Mouse (Mus musculus) midbrain, postnatal 0 days (tissue): ENCODE measurements around the gene Eif2ak4. TPM values are rescaled to one million over a fixed set of nuclear protein-coding genes. Genes with fewer than 3 reads are reported as not detected.

Experiments used
- ATAC-seq: fragments of 200-750 bp; cut with Nextera tagmentation; 2 replicates; pipeline ENCODE4 v1.8.0; 2017; ENCODE audit warnings: moderate number of reproducible peaks, mild to moderate bottlenecking, moderate TSS enrichment, moderate library complexity; ENCODE audit not compliant: low FRiP score
- DNase-seq: peaks from one replicate; pipeline ENCODE4 v3.0.0-alpha.2; 2015; ENCODE audit warnings: low spot score
- H3K27ac ChIP-seq: fragments of 300-500 bp; sonication (generic); 2 replicates; pipeline ENCODE4 v1.5.1; 2014; ENCODE audit warnings: low read depth, mild to moderate bottlenecking, low read length, mixed read lengths
- H3K27me3 ChIP-seq: fragments of 300-500 bp; sonication (generic); 2 replicates; pipeline ENCODE4 v1.6.1; 2014; ENCODE audit warnings: low read length, control low read depth, mixed read lengths; ENCODE audit not compliant: insufficient read depth
- H3K36me3 ChIP-seq: fragments of 300-500 bp; sonication (generic); 2 replicates; pipeline ENCODE4 v1.6.1; 2014; ENCODE audit warnings: low read length, control low read depth, mixed read lengths; ENCODE audit not compliant: insufficient read depth
- H3K4me1 ChIP-seq: fragments of 300-500 bp; sonication (generic); 2 replicates; pipeline ENCODE4 v1.6.1; 2014; ENCODE audit warnings: mild to moderate bottlenecking, control low read depth, antibody characterized with exemption, low read length, mixed read lengths; ENCODE audit not compliant: insufficient read depth
- H3K4me2 ChIP-seq: fragments of 300-500 bp; sonication (generic); 2 replicates; pipeline ENCODE4 v1.6.1; 2014; ENCODE audit warnings: low read depth, mild to moderate bottlenecking, low read length, mixed read lengths; ENCODE audit not compliant: poor library complexity, severe bottlenecking
- H3K4me3 ChIP-seq: fragments of 300-500 bp; sonication (generic); 2 replicates; pipeline ENCODE4 v1.5.1; 2014; ENCODE audit warnings: low read depth, mild to moderate bottlenecking, low read length, moderate library complexity
- H3K9ac ChIP-seq: fragments of 300-500 bp; sonication (generic); replicated peaks from 2 replicates; pipeline ENCODE4 v1.6.1; 2014; ENCODE audit warnings: mild to moderate bottlenecking, low read length, moderate library complexity, mixed read lengths; ENCODE audit not compliant: poor library complexity, severe bottlenecking
- H3K9me3 ChIP-seq: fragments of 300-500 bp; sonication (generic); 2 replicates; pipeline ENCODE4 v1.6.1; 2016; ENCODE audit warnings: low read length, control low read depth
- CTCF ChIP-seq: IDR thresholded peaks from 2 replicates; pipeline ENCODE4 v1.5.1; 2016; ENCODE audit warnings: antibody characterized with exemption, mild to moderate bottlenecking
- WGBS: fragments of 180-500 bp; shearing (Covaris S2); extraction: QIAGEN DNeasy Blood & Tissue Kit; methylation state at CpG from one replicate; pipeline ENCODE4 v1.1.7; 2014; 5-methylcytosine and 5-hydroxymethylcytosine counted together
- polyA plus RNA-seq: library from polyadenylated mRNA; unstranded; fragments of >200 nt; fragmentation: Nextera tagmentation; extraction: Ambion mirVana; gene quantifications from 2 replicates; pipeline ENCODE4 v1.2.1, GENCODE M21; 2015
- total RNA-seq: library from RNA; depleted of rRNA; stranded (reverse); fragments of >200 nt; gene quantifications from 2 replicates; pipeline ENCODE4 v1.2.3, GENCODE M21; 2014

Gene Eif2ak4
- total and polyA plus RNA-seq, 2 experiments from 2014 or later = 8.5 to 17.2 TPM

GRCm38 (mm10) chr2:118486933-118487332 is 98.5 kb downstream of the Eif2ak4 start:
- DNase-seq = peak; percentile 46
- 16% methylated on average over 12 of the region's 12 CpGs for WGBS
- ATAC-seq = no peak
- Histone ChIP-seq H3K36me3 (no peaks in the 10 kb centered on the region), H3K9me3 (no peaks in the 10 kb centered on the region), H3K4me2 (no peak overlapping the region), H3K27ac (no peak overlapping the region), H3K9ac (no peak overlapping the region), H3K4me1 (no peaks in the 10 kb centered on the region), H3K4me3 (no peak overlapping the region), H3K27me3 (no peaks in the 10 kb centered on the region)
- peak; percentile 93 for TF ChIP-seq CTCF

DNA sequence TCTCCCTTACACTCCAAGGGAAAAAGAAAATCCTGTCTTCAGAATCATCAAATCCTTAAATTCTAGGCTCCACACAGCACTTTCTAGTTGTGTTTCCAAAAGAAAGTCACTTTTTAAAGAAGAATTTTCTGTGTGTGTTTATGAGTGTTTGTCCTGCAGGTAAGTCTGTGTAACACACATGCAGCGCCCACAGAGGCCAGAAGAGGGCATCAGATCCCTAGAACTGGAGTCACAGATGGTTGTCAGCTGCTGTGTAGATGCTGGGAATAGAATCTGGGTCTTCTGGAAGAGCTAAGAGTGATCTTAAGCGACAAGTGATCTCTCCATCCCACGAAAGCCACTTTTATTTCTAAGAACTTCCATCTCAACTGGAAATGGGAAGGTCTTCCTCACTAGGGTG is 99.4 kb downstream of the Eif2ak4 start:
- 64% methylated on average over 3 of the region's 3 CpGs for WGBS
- Histone ChIP-seq H3K27ac (no peak overlapping the region), H3K9ac (no peak overlapping the region), H3K9me3 (no peaks in the 10 kb centered on the region), H3K4me3 (no peak overlapping the region), H3K27me3 (no peaks in the 10 kb centered on the region), H3K4me2 (no peak overlapping the region), H3K4me1 (no peaks in the 10 kb centered on the region), H3K36me3 (no peaks in the 10 kb centered on the region)
- DNase-seq (no peak), ATAC-seq (no peak)
- peak; percentile 38 for TF ChIP-seq CTCF

GRCm38 (mm10) chr2:118490241-118491091 is 102.0 kb downstream of the Eif2ak4 start:
- H3K36me3 ChIP-seq = no peaks in the 10 kb centered on the region
- 41% methylated on average over 12 of the region's 12 CpGs for WGBS
- no peak overlapping the region for H3K4me3 ChIP-seq
- H3K9me3 ChIP-seq = no peaks in the 10 kb centered on the region
- no peaks in the 10 kb centered on the region for H3K4me1 ChIP-seq
- H3K27ac ChIP-seq = no peak overlapping the region
- H3K27me3 ChIP-seq = no peaks in the 10 kb centered on the region
- ATAC-seq (no peak), DNase-seq (peak; percentile 10)
- no peak overlapping the region for H3K9ac ChIP-seq
- TF ChIP-seq CTCF = no peak
- no peak overlapping the region for H3K4me2 ChIP-seq

- Histone ChIP-seq H3K27me3 (no peaks in the 10 kb centered on the region), H3K4me3 (no peak overlapping the region), H3K9me3 (no peaks in the 10 kb centered on the region), H3K36me3 (no peaks in the 10 kb centered on the region), H3K4me1 (no peaks in the 10 kb centered on the region), H3K9ac (no peak overlapping the region), H3K4me2 (no peak overlapping the region), H3K27ac (no peak overlapping the region)
- DNase-seq = no peak
- no peak for TF ChIP-seq CTCF
- WGBS = 61% methylated on average over 5 of the region's 5 CpGs
- no peak; the same call in 1 of the 2 replicates for ATAC-seq
These were observed 102.9 kb downstream of the Eif2ak4 start for GRCm38 (mm10) chr2:118491281-118491731.

DNA sequence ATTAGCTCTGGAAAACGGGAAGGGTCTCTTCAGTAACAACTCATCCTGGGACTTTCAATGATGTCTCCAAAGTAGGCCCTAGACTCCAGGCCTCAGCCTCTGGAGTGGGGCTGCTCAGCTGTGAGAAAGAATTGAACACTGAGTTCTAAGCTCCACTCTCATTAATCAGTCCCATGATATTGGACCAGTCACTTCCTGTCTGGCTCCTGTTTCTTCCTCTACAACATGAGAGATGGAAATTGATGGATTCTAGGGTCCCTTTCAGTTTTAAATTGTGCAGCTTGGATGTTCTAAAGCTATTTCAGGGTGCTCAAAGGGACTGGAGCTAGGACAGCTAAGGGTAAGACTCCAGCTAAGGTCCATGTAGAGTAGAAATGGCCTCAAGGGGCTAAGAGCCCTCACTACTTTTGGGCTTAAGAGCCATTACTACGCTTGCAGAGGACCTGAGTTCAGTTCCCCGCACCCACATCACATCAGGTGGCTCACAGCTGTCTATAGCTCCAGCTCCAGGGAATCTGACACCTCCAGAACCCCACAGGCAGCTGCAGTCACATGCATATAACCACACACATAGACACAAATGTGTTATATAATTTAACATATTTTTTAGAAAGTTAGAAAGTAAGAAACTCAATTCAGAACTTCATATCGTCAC is 103.5 kb downstream of the Eif2ak4 start:
- Histone ChIP-seq H3K9me3 (no peaks in the 10 kb centered on the region), H3K27ac (no peak overlapping the region), H3K4me1 (no peaks in the 10 kb centered on the region), H3K9ac (no peak overlapping the region), H3K4me3 (no peak overlapping the region), H3K4me2 (no peak overlapping the region), H3K36me3 (no peaks in the 10 kb centered on the region), H3K27me3 (no peaks in the 10 kb centered on the region)
- DNase-seq (no peak), ATAC-seq (no peak)
- no peak for TF ChIP-seq CTCF
- 90% methylated on average over 4 of the region's 4 CpGs for WGBS

- Histone ChIP-seq H3K27me3 (no peaks in the 10 kb centered on the region), H3K4me2 (no peak overlapping the region), H3K4me1 (0 out of 2 replicates have a peak, but pooled peaks cover 6% of the 10 kb centered on the region), H3K36me3 (no peaks in the 10 kb centered on the region), H3K4me3 (no peak overlapping the region), H3K27ac (no peak overlapping the region), H3K9ac (no peak overlapping the region), H3K9me3 (no peaks in the 10 kb centered on the region)
- no peak for TF ChIP-seq CTCF
- DNase-seq (no peak), ATAC-seq (no peak)
- 84% methylated on average over 9 of the region's 9 CpGs for WGBS
These were observed 106.6 kb downstream of the Eif2ak4 start for GRCm38 (mm10) chr2:118495024-118495423.
